Mouse (Mus musculus) midbrain, embryonic 11.5 days (tissue): ENCODE data around the gene Lrrc20. TPM values are rescaled to one million over a fixed set of nuclear protein-coding genes. Genes with fewer than 3 reads are reported as not detected.

ENCODE experiments used
- ATAC-seq: fragments of 200-750 bp; cut with Nextera tagmentation; 2 replicates; pipeline ENCODE4 v1.8.0; 2017; ENCODE audit warnings: moderate TSS enrichment, moderate library complexity; ENCODE audit not compliant: low FRiP score
- DNase-seq: peaks from one replicate; pipeline ENCODE4 v3.0.0; 2015; ENCODE audit warnings: low spot score; ENCODE audit errors: missing footprints
- H3K27ac ChIP-seq: fragments of 300-500 bp; sonication (generic); 2 replicates; pipeline ENCODE4 v1.5.1; 2014; ENCODE audit warnings: low read depth, low read length
- H3K27me3 ChIP-seq: fragments of 300-500 bp; sonication (generic); 2 replicates; pipeline ENCODE4 v1.6.1; 2014; ENCODE audit warnings: mild to moderate bottlenecking, low read length, moderate library complexity, mixed read lengths; ENCODE audit not compliant: control insufficient read depth, insufficient read depth
- H3K36me3 ChIP-seq: fragments of 300-500 bp; sonication (generic); 2 replicates; pipeline ENCODE4 v1.6.1; 2014; ENCODE audit warnings: mild to moderate bottlenecking, low read length, moderate library complexity, mixed read lengths; ENCODE audit not compliant: control insufficient read depth, insufficient read depth
- H3K4me1 ChIP-seq: fragments of 300-500 bp; sonication (generic); 2 replicates; pipeline ENCODE4 v1.6.1; 2014; ENCODE audit warnings: low read length; ENCODE audit not compliant: control insufficient read depth, insufficient read depth
- H3K4me2 ChIP-seq: fragments of 300-500 bp; sonication (generic); 2 replicates; pipeline ENCODE4 v1.6.1; 2014; ENCODE audit warnings: mild to moderate bottlenecking, moderate library complexity
- H3K4me3 ChIP-seq: fragments of 300-500 bp; sonication (generic); 2 replicates; pipeline ENCODE4 v1.5.1; 2014; ENCODE audit warnings: low read depth, low read length
- H3K9ac ChIP-seq: fragments of 300-500 bp; sonication (generic); 2 replicates; pipeline ENCODE4 v1.6.1; 2014; ENCODE audit warnings: low read length
- H3K9me3 ChIP-seq: fragments of 300-500 bp; sonication (generic); 2 replicates; pipeline ENCODE4 v1.6.1; 2016; ENCODE audit warnings: low read length; ENCODE audit not compliant: control insufficient read depth
- WGBS: fragments of 180-500 bp; shearing (Covaris S2); extraction: QIAGEN DNeasy Blood & Tissue Kit; methylation state at CpG from one replicate; pipeline ENCODE4 v1.1.7; 2014; 5-methylcytosine and 5-hydroxymethylcytosine counted together
- polyA plus RNA-seq: library from polyadenylated mRNA; unstranded; fragments of >200 nt; fragmentation: Nextera tagmentation; extraction: Ambion mirVana; gene quantifications from 2 replicates; pipeline ENCODE4 v1.2.1, GENCODE M21; 2014

Lrrc20 gene
- polyA plus RNA-seq, 1 experiment from 2014 or later, result 9.8 TPM

DNA sequence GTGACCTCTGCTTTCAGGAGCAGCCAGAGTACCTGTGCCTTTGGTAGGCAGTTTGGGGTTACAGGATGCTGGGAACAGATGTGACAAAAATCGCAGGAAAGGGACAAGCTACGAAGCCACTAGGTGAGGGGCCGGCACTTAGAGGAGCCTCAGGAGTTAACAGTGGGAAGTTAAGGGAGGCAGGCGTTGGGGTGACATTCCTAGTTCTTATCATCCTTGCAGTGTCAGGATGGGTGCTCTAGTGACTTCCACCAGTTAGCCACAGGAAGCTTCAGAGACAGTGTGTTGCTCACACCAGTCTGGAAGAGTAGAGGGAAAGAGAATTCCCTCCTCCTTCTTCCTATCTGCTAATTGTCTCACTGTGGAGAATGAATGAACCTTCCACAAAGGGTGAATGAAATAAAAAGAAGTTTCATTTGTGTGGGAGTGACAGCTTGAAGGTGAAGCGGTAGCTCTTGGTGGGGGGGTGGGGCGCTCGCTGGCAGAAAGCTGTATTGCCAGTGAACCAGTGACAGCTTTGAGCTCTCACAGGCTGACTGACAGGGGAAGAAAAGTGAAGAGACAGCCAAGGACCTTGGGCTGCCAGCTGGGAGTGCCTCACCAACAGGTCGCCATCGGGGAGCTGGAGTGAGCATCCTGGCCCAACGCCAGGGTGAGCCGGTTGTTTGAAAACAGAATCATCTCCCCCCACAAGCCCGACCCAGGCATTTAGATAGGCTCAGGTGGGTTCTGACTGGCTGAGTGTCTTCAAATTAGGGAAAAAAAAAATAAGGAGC lies 41.9 kb downstream of the Lrrc20 start:
- Histone ChIP-seq H3K9me3 (no peaks in the 10 kb centered on the region; the same call in 1 of the 2 replicates), H3K27ac (no peak overlapping the region), H3K4me1 (peaks cover 10% of the 10 kb centered on the region), H3K9ac (no peak overlapping the region), H3K36me3 (no peaks in the 10 kb centered on the region), H3K27me3 (no peaks in the 10 kb centered on the region), H3K4me3 (no peak overlapping the region), H3K4me2 (no peak overlapping the region)
- ATAC-seq (no peak), DNase-seq (no peak)
- whole genome bisulfite sequencing, result 57% methylated on average over 12 of the region's 12 CpGs

DNA sequence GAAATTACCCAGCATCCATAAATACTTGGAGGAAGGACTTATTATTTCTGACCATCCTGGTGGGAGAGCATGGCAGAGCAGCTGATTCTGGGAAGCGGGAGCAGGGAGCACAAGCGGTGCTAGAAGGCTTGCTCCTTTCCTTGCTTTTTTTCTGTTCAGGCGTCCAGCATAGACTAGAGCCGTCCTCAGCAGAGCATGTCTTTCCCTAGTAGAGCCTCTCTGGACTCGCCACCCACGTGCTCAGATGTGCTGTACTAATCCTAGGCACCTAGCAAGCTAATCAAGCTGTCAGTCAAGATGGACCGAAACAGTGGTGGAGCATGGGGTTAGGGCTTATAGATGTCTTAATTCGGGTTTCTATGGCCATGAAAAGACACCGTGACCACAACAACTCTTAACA lies 42.7 kb downstream of the Lrrc20 start:
- no peak for ATAC-seq
- 78% methylated on average over 9 of the region's 9 CpGs for WGBS

DNA sequence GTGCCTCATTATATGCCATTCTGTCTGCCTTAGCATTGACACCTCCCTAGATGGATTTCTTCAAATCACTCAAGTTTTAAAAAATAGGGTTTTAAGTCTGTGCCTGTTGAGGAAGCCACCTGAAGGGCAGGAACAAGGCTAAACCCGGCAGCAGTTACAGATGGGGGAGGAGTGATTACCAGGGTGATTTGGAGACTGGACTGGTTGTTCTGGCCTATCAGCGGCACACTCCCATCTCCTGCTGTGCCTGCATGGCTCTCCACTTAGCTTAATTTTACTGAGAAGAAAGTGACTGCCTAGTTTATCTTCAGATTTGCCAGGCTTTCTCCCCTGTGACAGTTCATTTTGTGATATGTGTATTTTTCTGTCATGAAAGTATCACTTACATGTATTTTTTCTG lies 43.9 kb downstream of the Lrrc20 start:
- Histone ChIP-seq H3K27me3 (no peaks in the 10 kb centered on the region), H3K4me2 (no peak overlapping the region), H3K36me3 (no peaks in the 10 kb centered on the region), H3K4me3 (no peak overlapping the region), H3K4me1 (peaks cover 10% of the 10 kb centered on the region), H3K9ac (no peak overlapping the region), H3K27ac (no peak overlapping the region), H3K9me3 (no peaks in the 10 kb centered on the region; the same call in 1 of the 2 replicates)
- WGBS, result 67% methylated on average over 2 of the region's 2 CpGs
- ATAC-seq (no peak), DNase-seq (no peak)

More for the DNA sequence above, 42.7 kb downstream of the Lrrc20 start:
- Histone ChIP-seq H3K36me3 (no peaks in the 10 kb centered on the region), H3K4me1 (peaks cover 10% of the 10 kb centered on the region), H3K4me2 (no peak overlapping the region), H3K27me3 (no peaks in the 10 kb centered on the region), H3K27ac (no peak overlapping the region), H3K9ac (no peak overlapping the region), H3K9me3 (no peaks in the 10 kb centered on the region; the same call in 1 of the 2 replicates), H3K4me3 (no peak overlapping the region)
- no peak for DNase-seq

DNA sequence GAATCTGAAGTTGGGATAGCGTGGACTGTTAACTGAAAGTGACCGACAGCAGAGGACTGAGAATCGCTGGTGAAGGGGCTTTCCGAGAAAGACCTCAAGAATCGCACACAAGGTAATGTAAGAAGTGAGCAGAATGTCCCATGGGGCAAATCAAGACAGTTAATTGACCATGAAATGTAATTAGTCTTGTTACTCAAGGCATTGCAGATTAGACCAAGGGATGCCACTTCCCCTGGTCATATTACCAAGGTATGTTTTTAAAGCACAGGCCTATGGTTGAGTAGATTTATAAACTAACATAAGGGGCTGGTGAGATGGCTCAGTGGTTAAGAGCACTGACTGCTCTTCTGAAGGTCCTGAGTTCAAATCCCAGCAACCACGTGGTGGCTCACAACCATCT lies 45.1 kb downstream of the Lrrc20 start:
- no peak for ATAC-seq

DNA sequence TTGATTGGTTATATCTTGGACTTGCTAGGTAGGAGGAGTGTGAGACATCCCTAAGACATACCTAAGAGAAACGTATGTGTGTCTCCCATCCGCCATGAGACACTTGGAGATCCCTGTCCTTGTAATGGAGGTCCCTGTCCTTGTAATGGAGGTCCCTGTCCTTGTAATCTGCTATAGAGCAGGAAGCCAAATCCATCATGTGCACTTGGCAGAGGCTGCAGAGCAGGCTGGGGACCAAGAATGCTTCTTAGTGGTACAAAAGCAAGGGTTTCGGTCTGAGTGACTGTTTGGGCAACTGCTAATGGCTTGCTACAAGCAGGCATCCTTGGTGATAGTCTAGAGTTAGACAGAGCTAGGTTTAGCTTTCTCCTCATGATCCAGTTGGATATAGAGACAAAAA lies 55.3 kb downstream of the Lrrc20 start:
- H3K36me3 ChIP-seq, result no peaks in the 10 kb centered on the region
- no peak overlapping the region for H3K4me2 ChIP-seq
- no peaks in the 10 kb centered on the region for H3K9me3 ChIP-seq
- H3K4me1 ChIP-seq, result peaks cover 28% of the 10 kb centered on the region
- H3K27me3 ChIP-seq, result no peaks in the 10 kb centered on the region
- H3K9ac ChIP-seq, result no peak overlapping the region
- DNase-seq, result peak; percentile 35
- WGBS, result 84% methylated on average over 3 of the region's 3 CpGs
- no peak overlapping the region for H3K27ac ChIP-seq
- no peak overlapping the region for H3K4me3 ChIP-seq
- no peak for ATAC-seq

More for the DNA sequence above, 45.1 kb downstream of the Lrrc20 start:
- no peak for DNase-seq
- H3K9me3 ChIP-seq, result no peaks in the 10 kb centered on the region; the same call in 1 of the 2 replicates
- H3K4me2 ChIP-seq, result no peak overlapping the region
- no peak overlapping the region for H3K27ac ChIP-seq
- no peaks in the 10 kb centered on the region for H3K27me3 ChIP-seq
- H3K4me1 ChIP-seq, result peaks cover 10% of the 10 kb centered on the region
- H3K4me3 ChIP-seq, result no peak overlapping the region
- 88% methylated on average over 6 of the region's 6 CpGs for WGBS
- H3K9ac ChIP-seq, result no peak overlapping the region
- H3K36me3 ChIP-seq, result no peaks in the 10 kb centered on the region

DNA sequence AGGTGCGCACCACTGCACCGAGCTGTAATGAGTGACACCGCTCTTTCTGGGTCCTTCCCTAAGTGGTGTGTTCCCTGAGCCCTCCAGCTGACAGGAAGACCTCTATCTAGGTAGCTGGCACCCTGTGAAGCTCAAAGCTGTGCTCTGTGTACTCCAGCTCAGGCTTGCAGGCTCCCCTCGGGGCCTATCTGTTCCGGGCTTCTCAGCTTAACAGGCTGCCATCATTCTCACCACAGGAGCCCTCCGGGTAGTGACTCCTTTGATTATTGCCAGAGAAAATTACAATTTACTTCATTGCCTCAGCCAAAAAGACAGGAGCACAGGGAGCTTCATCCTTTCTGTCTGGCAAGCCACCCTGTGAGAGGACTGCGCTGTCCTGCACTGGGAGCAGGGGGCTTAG lies 57.7 kb downstream of the Lrrc20 start:
- Histone ChIP-seq H3K4me1 (peaks cover 32% of the 10 kb centered on the region), H3K36me3 (no peaks in the 10 kb centered on the region), H3K9ac (no peak overlapping the region), H3K4me2 (no peak overlapping the region), H3K9me3 (no peaks in the 10 kb centered on the region), H3K27ac (0 out of 2 replicates have a peak overlapping the region, but pooled peaks have one; percentile 10), H3K4me3 (no peak overlapping the region), H3K27me3 (no peaks in the 10 kb centered on the region)
- no peak for ATAC-seq
- DNase-seq, result peak; percentile 85
- WGBS, result 61% methylated on average over 7 of the region's 7 CpGs

DNA sequence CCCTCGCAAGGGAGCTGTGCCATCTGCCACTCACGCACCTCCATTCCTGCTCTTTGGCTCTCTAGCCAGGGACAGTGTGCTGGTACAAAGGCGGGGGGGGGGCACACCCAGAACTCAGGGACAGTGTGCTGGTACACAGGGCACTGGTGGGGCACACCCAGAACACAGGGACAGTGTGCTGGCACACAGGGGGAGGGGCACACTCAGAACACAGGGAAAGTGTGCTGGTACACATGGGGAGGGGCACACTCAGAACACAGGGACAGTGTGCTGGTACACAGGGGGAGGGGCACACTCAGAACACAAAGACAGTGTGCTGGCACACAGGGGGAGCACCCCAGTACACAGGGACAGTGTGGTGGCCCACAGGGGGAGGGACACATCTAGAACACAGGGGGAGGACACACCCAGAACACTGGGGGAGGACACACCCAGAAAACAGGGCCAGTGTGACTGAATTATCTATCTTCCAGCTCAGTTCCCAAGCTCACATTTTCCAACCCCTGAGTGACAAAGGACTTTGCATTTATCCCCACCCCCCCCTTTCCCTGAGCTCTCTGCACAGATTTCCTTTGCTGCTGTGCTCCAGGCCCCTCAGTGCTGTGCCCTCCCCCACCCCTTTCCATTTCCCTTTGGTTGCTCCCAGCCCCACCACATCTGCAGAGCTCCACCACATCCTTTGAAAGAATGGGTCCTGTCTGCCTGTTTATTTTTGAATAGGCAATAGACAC lies 58.9 kb downstream of the Lrrc20 start:
- ATAC-seq (peak; percentile 93), DNase-seq (peak; percentile 93)
- H3K4me2 ChIP-seq, result peak overlapping the region; percentile 16; the same call in 1 of the 2 replicates
- H3K27ac ChIP-seq, result peak overlapping the region; percentile 90
- no peaks in the 10 kb centered on the region for H3K27me3 ChIP-seq
- H3K36me3 ChIP-seq, result no peaks in the 10 kb centered on the region
- H3K4me3 ChIP-seq, result no peak overlapping the region
- peaks cover 32% of the 10 kb centered on the region for H3K4me1 ChIP-seq
- 70% methylated on average over 3 of the region's 3 CpGs for WGBS
- no peaks in the 10 kb centered on the region for H3K9me3 ChIP-seq
- peak overlapping the region; percentile 51 for H3K9ac ChIP-seq

DNA sequence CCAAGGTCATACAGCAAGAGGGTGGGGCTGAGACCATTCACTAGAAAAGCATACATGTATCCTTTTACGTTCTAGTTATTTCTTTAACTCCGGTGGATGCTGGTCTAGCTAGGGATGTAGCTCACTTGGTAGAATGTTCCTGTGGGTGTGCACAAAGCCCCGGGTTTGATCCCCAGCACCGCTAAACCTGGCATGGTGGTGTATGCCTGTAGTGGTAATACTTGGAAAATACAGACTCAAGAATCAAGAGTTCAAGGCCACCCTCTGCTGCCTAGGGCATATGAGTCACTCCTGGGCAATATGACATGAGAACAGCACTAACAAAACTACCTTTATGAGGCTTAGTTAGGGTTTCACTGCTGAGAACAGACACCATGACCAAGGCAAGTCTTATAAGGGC lies 59.8 kb downstream of the Lrrc20 start:
- DNase-seq (no peak), ATAC-seq (no peak)
- Histone ChIP-seq H3K27ac (peak overlapping the region; percentile 90), H3K4me2 (no peak overlapping the region), H3K4me1 (peaks cover 28% of the 10 kb centered on the region), H3K36me3 (no peaks in the 10 kb centered on the region), H3K9ac (peak overlapping the region; percentile 21; the same call in 1 of the 2 replicates), H3K9me3 (no peaks in the 10 kb centered on the region), H3K4me3 (no peak overlapping the region), H3K27me3 (no peaks in the 10 kb centered on the region)
- WGBS, result 79% methylated on average over 4 of the region's 4 CpGs
